Mouse (Mus musculus): Measurements from ENCODE around the gene Dut.

DNA sequence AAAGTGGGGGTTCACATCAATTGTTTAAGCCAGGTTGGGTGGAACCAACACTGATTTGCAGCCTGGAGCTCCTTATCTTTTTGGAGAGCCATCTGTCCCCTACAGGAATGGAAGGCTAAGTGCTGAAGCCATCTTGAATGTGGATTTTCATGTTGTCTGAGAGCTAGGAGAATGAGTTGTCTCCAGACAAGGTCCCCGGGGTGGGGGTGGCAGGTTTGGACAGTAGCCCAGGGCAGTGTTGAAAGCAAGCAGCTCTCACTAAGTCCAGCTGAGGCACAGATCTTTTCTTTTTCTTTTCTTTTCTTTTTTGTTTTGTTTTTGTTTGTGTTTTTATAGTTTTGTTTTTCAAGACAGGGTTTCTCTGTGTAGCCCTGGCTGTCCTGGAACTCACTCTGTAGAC lies 44.1 kb downstream of the Dut start:
- no peak for TF ChIP-seq CTCF (IDR thresholded peaks at IDR 0.05; ENCODE audit: borderline replicate concordance, insufficient read depth, low read length)
- no peak for TF ChIP-seq POLR2A (IDR thresholded peaks at IDR 0.05; ENCODE audit: low read depth, low read length)
